Mouse (Mus musculus): ENCODE data around the gene Hnrnpa3.
"Not testable (repeated sequence)": the region's sequence is repeated elsewhere in the genome, so short reads cannot be mapped to it uniquely, and the experiment has no call there.

Gene Hnrnpa3

GRCm38 (mm10) chr2:75672561-75672960, 13.5 kb downstream of the Hnrnpa3 start:
- no peak for DNase-seq (ENCODE audit: low read depth, low spot score)

GRCm38 (mm10) chr2:75676567-75676966, 17.5 kb downstream of the Hnrnpa3 start:
- DNase-seq (ENCODE audit: low read depth, low spot score), result no peak

- no peak for DNase-seq (ENCODE audit: low read depth, low spot score)
These were observed 20.9 kb downstream of the Hnrnpa3 start for GRCm38 (mm10) chr2:75679947-75680346.

GRCm38 (mm10) chr2:75681439-75681838, 22.4 kb downstream of the Hnrnpa3 start:
- no peak for DNase-seq (ENCODE audit: low read depth, low spot score)

GRCm38 (mm10) chr2:75682978-75683709, 24.1 kb downstream of the Hnrnpa3 start:
- DNase-seq (ENCODE audit: low read depth, low spot score), result no peak

- no peak for DNase-seq (ENCODE audit: low read depth, low spot score)
These were observed 25.5 kb downstream of the Hnrnpa3 start for GRCm38 (mm10) chr2:75684526-75684925.

- no peak for DNase-seq (ENCODE audit: low read depth, low spot score)
These were observed 26.4 kb downstream of the Hnrnpa3 start for GRCm38 (mm10) chr2:75685458-75685861.

GRCm38 (mm10) chr2:75687040-75687749, 28.1 kb downstream of the Hnrnpa3 start:
- no peak for DNase-seq (ENCODE audit: low read depth, low spot score)

GRCm38 (mm10) chr2:75688901-75689300, 29.8 kb downstream of the Hnrnpa3 start:
- no peak for DNase-seq (ENCODE audit: low read depth, low spot score)

- no peak for DNase-seq (ENCODE audit: low read depth, low spot score)
These were observed 30.6 kb downstream of the Hnrnpa3 start for GRCm38 (mm10) chr2:75689482-75690158.

- no peak for DNase-seq (ENCODE audit: low read depth, low spot score)
These were observed 31.6 kb downstream of the Hnrnpa3 start for GRCm38 (mm10) chr2:75690656-75691055.

GRCm38 (mm10) chr2:75691316-75691715, 32.3 kb downstream of the Hnrnpa3 start:
- DNase-seq (ENCODE audit: low read depth, low spot score), result no peak

GRCm38 (mm10) chr2:75692369-75692768, 33.3 kb downstream of the Hnrnpa3 start:
- no peak for DNase-seq (ENCODE audit: low read depth, low spot score)

GRCm38 (mm10) chr2:75694926-75695325, 35.9 kb downstream of the Hnrnpa3 start:
- not testable (repeated sequence) for DNase-seq (ENCODE audit: low read depth, low spot score)

GRCm38 (mm10) chr2:75695676-75696350, 36.8 kb downstream of the Hnrnpa3 start:
- no peak for DNase-seq (ENCODE audit: low read depth, low spot score)

GRCm38 (mm10) chr2:75696371-75696770, 37.3 kb downstream of the Hnrnpa3 start:
- DNase-seq (ENCODE audit: low read depth, low spot score), result no peak

GRCm38 (mm10) chr2:75697222-75697621, 38.2 kb downstream of the Hnrnpa3 start:
- DNase-seq (ENCODE audit: low read depth, low spot score), result no peak

GRCm38 (mm10) chr2:75698007-75698406, 38.9 kb downstream of the Hnrnpa3 start:
- no peak for DNase-seq (ENCODE audit: low read depth, low spot score)

GRCm38 (mm10) chr2:75698874-75699273, 39.8 kb downstream of the Hnrnpa3 start:
- no peak for DNase-seq (ENCODE audit: low read depth, low spot score)

GRCm38 (mm10) chr2:75700543-75700942, 41.5 kb downstream of the Hnrnpa3 start:
- DNase-seq (ENCODE audit: low read depth, low spot score), result no peak

GRCm38 (mm10) chr2:75701207-75701606, 42.1 kb downstream of the Hnrnpa3 start:
- DNase-seq (ENCODE audit: low read depth, low spot score), result no peak

All from forelimb bud, embryonic 11.5 days (tissue).